Mouse (Mus musculus): ENCODE results near the gene Fdx1l.

DNA sequence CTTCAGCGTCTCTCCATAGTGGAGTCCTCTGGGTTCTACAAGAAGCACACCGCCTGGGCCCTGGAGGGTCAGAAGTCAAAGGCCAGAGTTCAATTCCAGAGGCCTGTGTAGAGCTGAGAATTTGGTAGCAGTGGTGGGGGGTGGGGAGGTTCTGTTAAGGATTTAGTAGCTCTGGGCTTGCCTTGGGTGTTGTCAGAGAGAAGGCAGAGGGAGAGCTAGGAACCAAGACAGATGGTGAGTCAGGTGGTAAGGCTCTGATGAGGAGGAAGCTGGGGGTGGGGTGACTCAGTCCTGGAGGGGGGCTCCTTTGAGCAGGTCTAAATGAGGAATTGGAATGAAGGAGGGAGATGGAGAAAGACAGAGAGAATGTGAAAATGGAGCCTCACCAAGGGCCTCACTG lies 10.5 kb downstream of the Fdx1l start:
- TF ChIP-seq CTCF (IDR thresholded peaks at IDR 0.05; ENCODE audit: control insufficient read depth, insufficient read depth, low read length), result no peak
- TF ChIP-seq POLR2A (IDR thresholded peaks at IDR 0.05; ENCODE audit: borderline replicate concordance, control insufficient read depth, low read depth, low read length), result no peak
